Comparison of ENCODE assay signal across 10 mouse cellular contexts in the genomic region with DNA sequence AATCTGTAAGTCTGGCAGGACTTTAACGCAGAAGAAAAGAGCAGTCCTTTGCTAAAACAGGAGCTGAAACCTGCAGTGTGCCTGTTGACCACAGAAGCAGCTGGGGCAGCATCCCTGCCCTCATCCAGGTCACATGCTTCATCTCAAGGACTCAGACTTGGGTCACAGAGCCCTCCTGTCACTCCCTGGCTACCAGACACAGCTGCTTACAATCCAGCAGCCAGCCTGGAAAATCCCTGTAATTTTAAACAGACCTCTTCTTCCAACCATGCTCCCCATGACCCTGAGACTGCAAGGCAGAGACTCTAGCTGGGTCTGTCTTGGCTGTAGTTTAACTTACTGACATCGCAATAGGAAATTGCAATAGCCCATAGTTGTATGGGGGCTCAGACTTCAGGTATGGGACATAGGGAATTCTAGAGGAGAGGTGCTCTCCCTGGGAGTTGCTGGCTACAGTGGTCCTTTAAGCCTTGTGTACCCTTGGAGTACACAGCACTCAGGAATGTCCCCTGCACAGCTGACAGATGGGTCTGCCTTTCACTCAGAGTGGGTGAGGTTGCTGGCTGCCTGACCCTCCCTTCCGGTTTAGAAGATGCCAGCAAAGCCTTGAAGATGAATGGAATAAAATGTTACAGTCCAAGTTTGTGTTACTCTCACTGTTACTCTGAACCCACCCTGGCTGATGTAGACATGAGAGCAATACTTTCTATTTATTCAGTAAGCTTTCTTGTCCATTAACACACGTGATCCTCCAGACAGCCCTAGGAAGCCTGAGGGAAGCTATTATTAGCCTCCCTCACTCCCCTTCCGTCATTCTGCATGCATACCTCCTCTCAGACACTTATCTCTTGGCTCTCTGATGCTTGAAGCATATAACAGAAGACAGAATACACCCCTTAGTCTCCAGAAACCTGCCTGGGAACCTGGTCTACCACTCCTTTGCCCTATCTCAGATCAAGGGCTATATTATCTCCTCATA.
A peak's percentile ranks its signal among the peaks of the same experiment; 100 is the strongest.
DNase-seq lines count a peak whose midpoint lies in the region; ATAC-seq lines count a peak whose summit lies in the region.
"Had no signal": no experiment of that assay in that cellular context is flagged by ENCODE, and none has a peak within 500 bp of the region (broad histone marks: within the 10 kb centered on the region; RNA-seq: fewer than 3 reads in every experiment).

No protein-coding gene starts in this region.

- H3K4me3 ChIP-seq in forebrain, embryonic 14.5 days (ENCODE audit: low read depth, low read length), result no peak overlapping the region
- H3K4me3 ChIP-seq in hindbrain, embryonic 12.5 days, result no peak overlapping the region
- no peak overlapping the region for H3K4me3 ChIP-seq in midbrain, embryonic 12.5 days
- H3K4me3 ChIP-seq: neural tube, embryonic 12.5 days had no signal

- no peaks in the 10 kb centered on the region for H3K27me3 ChIP-seq in forebrain, embryonic 14.5 days (replicated peaks; ENCODE audit: control insufficient read depth, insufficient read depth, low read length)
- H3K27me3 ChIP-seq in hindbrain, embryonic 12.5 days, result no peaks in the 10 kb centered on the region
- no peaks in the 10 kb centered on the region for H3K27me3 ChIP-seq in midbrain, embryonic 12.5 days
- H3K27me3 ChIP-seq: neural tube, embryonic 12.5 days; Patski had no signal

- 62% methylated on average over 5 of the region's 5 CpGs for WGBS in forebrain, embryonic 14.5 days
- WGBS in hindbrain, embryonic 12.5 days, result 38% methylated on average over 5 of the region's 5 CpGs
- WGBS in midbrain, embryonic 12.5 days, result 53% methylated on average over 5 of the region's 5 CpGs

- H3K4me1 ChIP-seq in forebrain, embryonic 14.5 days (ENCODE audit: control insufficient read depth, insufficient read depth, low read length), result peaks cover 9% of the 10 kb centered on the region; the same call in 1 of the 2 replicates
- H3K4me1 ChIP-seq in hindbrain, embryonic 12.5 days, result peaks cover 22% of the 10 kb centered on the region
- peaks cover 18% of the 10 kb centered on the region for H3K4me1 ChIP-seq in midbrain, embryonic 12.5 days

- H3K27ac ChIP-seq in forebrain, embryonic 14.5 days (ENCODE audit: low read depth, low read length), result peak overlapping the region; percentile 39; the same call in 1 of the 2 replicates
- peak overlapping the region; percentile 72 for H3K27ac ChIP-seq in hindbrain, embryonic 12.5 days
- H3K27ac ChIP-seq in midbrain, embryonic 12.5 days (replicated peaks), result peak overlapping the region; percentile 56
- H3K27ac ChIP-seq: neural tube, embryonic 12.5 days had no signal

- H3K36me3 ChIP-seq in forebrain, embryonic 14.5 days (ENCODE audit: control insufficient read depth, insufficient read depth, low read length), result no peaks in the 10 kb centered on the region
- no peaks in the 10 kb centered on the region for H3K36me3 ChIP-seq in hindbrain, embryonic 12.5 days
- no peaks in the 10 kb centered on the region for H3K36me3 ChIP-seq in midbrain, embryonic 12.5 days
- H3K36me3 ChIP-seq: neural tube, embryonic 12.5 days had no signal

- no peak overlapping the region; the same call in 1 of the 2 replicates for H3K9ac ChIP-seq in forebrain, embryonic 14.5 days (ENCODE audit: low read length)
- no peak overlapping the region for H3K9ac ChIP-seq in hindbrain, embryonic 12.5 days
- H3K9ac ChIP-seq in midbrain, embryonic 12.5 days (replicated peaks), result no peak overlapping the region
- H3K9ac ChIP-seq: neural tube, embryonic 12.5 days had no signal

- DNase-seq in embryo, embryonic 11 days, result peak; percentile 76
- peak; percentile 39 for DNase-seq in forebrain, embryonic 14.5 days (ENCODE audit: low spot score)
- no peak for DNase-seq in left cerebral cortex, adult 8-10 months (ENCODE audit: low spot score in 2 of 2)
- no peak for DNase-seq in frontal cortex, postnatal 25 days (ENCODE audit: low spot score in 2 of 2)
- DNase-seq in spleen, postnatal 36 days (ENCODE audit: low spot score in 2 of 2), result no peak
- DNase-seq in adrenal gland, postnatal 36 days, result no peak

- peak; percentile 46; the same call in 1 of the 2 replicates for ATAC-seq in forebrain, embryonic 14.5 days
- 0 out of 2 replicates have a peak, but pooled peaks have one; percentile 48 for ATAC-seq in hindbrain, embryonic 12.5 days (ENCODE audit: low FRiP score)
- ATAC-seq in midbrain, embryonic 12.5 days (ENCODE audit: low FRiP score, low read depth), result peak; percentile 19; the same call in 1 of the 2 replicates
- ATAC-seq: Patski had no signal

- no peaks in the 10 kb centered on the region for H3K9me3 ChIP-seq in forebrain, embryonic 14.5 days (replicated peaks; ENCODE audit: control insufficient read depth, low read length)
- H3K9me3 ChIP-seq in hindbrain, embryonic 12.5 days (replicated peaks), result no peaks in the 10 kb centered on the region
- no peaks in the 10 kb centered on the region for H3K9me3 ChIP-seq in midbrain, embryonic 12.5 days
- H3K9me3 ChIP-seq: neural tube, embryonic 12.5 days had no signal

- H3K4me2 ChIP-seq in forebrain, embryonic 14.5 days (ENCODE audit: low read length), result no peak overlapping the region
- H3K4me2 ChIP-seq in hindbrain, embryonic 12.5 days (replicated peaks), result no peak overlapping the region
- H3K4me2 ChIP-seq in midbrain, embryonic 12.5 days (replicated peaks), result no peak overlapping the region
- H3K4me2 ChIP-seq: neural tube, embryonic 12.5 days had no signal

Comparison
In these comparisons a context has a peak if more than half of its experiments do, and no peak if none do; other contexts are left out.
1. DNase-seq: peak in embryo, embryonic 11 days (single experiment) and forebrain, embryonic 14.5 days (single experiment); none in left cerebral cortex, adult 8-10 months (0 of 2), frontal cortex, postnatal 25 days (0 of 2), spleen, postnatal 36 days (0 of 2) and adrenal gland, postnatal 36 days (0 of 2).
2. Peak in every context shown above with its lines, with median percentiles within 50 percentile points of each other: ATAC-seq and H3K27ac ChIP-seq.